Mouse (Mus musculus): ENCODE results near the gene Calm1. TPM values are rescaled to one million over a fixed set of nuclear protein-coding genes. Genes with fewer than 3 reads are reported as not detected.

The Calm1 gene
- polyA plus RNA-seq, 1 experiment from 2014 or later, result 1,190 TPM

Other genes starting within 250 kb of the Calm1 start
- gene Kcnk13, start 234.9 kb upstream of the Calm1 start, polyA plus RNA-seq (2015; fragmentation: Nextera tagmentation; extraction: Ambion mirVana), result 2.4 and 2.7 TPM in 2 replicates
- 292 and 295 TPM in 2 replicates for gene Psmc1, start 89.3 kb upstream of the Calm1 start, polyA plus RNA-seq (2015; fragmentation: Nextera tagmentation; extraction: Ambion mirVana)
- 15.2 and 15.5 TPM in 2 replicates for gene Nrde2, start 39.8 kb upstream of the Calm1 start, polyA plus RNA-seq (2015; fragmentation: Nextera tagmentation; extraction: Ambion mirVana)

Measured in limb, embryonic 13.5 days (tissue).